Mouse (Mus musculus) embryonic facial prominence, embryonic 11.5 days (tissue): ENCODE measurements at regions not wholly inside any gene's neighbourhood (a gene's known extent, or its start where the extent isn't known, plus 50 kb on each side); places are given as distances from the start of the nearest gene placed in this dataset.

Experiments
- ATAC-seq: fragments of 200-750 bp; cut with Nextera tagmentation; replicated peaks from 2 replicates; pipeline ENCODE4 v1.8.0; 2017; ENCODE audit warnings: low read depth; ENCODE audit not compliant: insufficient number of reproducible peaks, low FRiP score, low TSS enrichment
- DNase-seq: peaks from one replicate; pipeline ENCODE4 v3.0.0-alpha.2; 2015; ENCODE audit warnings: low spot score
- H3K27ac ChIP-seq: fragments of 300-500 bp; sonication (generic); replicated peaks from 2 replicates; pipeline ENCODE4 v1.5.1; 2014; ENCODE audit warnings: mild to moderate bottlenecking, low read depth, low read length, control low read depth
- H3K27me3 ChIP-seq: fragments of 300-500 bp; sonication (generic); 2 replicates; pipeline ENCODE4 v1.6.1; 2014; ENCODE audit warnings: mild to moderate bottlenecking, low read length, moderate library complexity, mixed read lengths; ENCODE audit not compliant: control insufficient read depth, insufficient read depth
- H3K36me3 ChIP-seq: fragments of 300-500 bp; sonication (generic); replicated peaks from 2 replicates; pipeline ENCODE4 v1.6.1; 2014; ENCODE audit warnings: low read depth, mild to moderate bottlenecking, low read length, moderate library complexity, mixed read lengths; ENCODE audit not compliant: control insufficient read depth, insufficient read depth
- H3K4me1 ChIP-seq: fragments of 300-500 bp; sonication (generic); 2 replicates; pipeline ENCODE4 v1.6.1; 2014; ENCODE audit warnings: low read length, mixed read lengths; ENCODE audit not compliant: control insufficient read depth, insufficient read depth
- H3K4me2 ChIP-seq: fragments of 300-500 bp; sonication (generic); 2 replicates; pipeline ENCODE4 v1.6.1; 2014; ENCODE audit warnings: low read depth, mild to moderate bottlenecking, control low read depth, low read length, moderate library complexity
- H3K4me3 ChIP-seq: fragments of 300-500 bp; sonication (generic); 2 replicates; pipeline ENCODE4 v1.5.1; 2014; ENCODE audit warnings: low read depth, low read length, control low read depth
- H3K9ac ChIP-seq: fragments of 300-500 bp; sonication (generic); replicated peaks from 2 replicates; pipeline ENCODE4 v1.6.1; 2014; ENCODE audit warnings: mild to moderate bottlenecking, control low read depth, low read length
- H3K9me3 ChIP-seq: fragments of 300-500 bp; sonication (generic); replicated peaks from 2 replicates; pipeline ENCODE4 v1.6.1; 2016; ENCODE audit warnings: mild to moderate bottlenecking, low read length, inconsistent platforms, mixed read lengths; ENCODE audit not compliant: control insufficient read depth
- WGBS: fragments of 180-500 bp; shearing (Covaris S2); extraction: QIAGEN DNeasy Blood & Tissue Kit; methylation state at CpG from one replicate; pipeline ENCODE4 v1.1.7; 2014; 5-methylcytosine and 5-hydroxymethylcytosine counted together

DNA sequence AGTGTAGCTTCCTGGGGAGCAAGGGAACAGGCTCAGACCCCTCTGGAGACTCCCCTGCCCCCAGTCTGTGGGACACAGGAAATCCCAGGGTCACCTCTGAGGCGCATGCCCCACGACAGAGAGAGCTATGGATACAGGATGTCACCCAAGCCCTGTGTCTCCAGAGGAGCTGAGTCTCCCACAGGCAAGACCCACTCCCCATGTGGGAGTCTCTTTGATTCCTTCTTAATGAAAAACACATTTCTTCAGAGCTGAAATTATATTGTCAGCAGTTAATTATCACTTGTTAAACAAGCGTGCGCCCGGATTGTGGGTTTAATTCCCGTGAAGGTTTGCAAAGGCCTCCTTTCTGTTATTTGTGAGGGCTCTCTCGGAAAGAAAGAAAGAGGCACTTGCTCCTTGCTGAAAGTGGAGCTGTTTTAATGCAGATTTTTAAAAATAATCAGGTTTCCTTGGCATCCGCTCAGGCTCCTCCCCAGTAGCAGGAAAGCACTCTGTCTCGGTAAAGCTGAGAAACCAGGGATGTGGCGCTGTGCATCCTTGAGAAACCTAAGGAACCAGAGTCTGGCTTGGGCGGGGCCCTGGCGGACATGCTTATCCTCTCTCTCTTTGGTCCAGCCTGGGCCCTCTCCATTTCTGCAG, 432.6 kb downstream of the Ptpru start:
- Histone ChIP-seq H3K9ac (no peak overlapping the region), H3K36me3 (no peaks in the 10 kb centered on the region), H3K9me3 (no peaks in the 10 kb centered on the region), H3K4me1 (no peaks in the 10 kb centered on the region), H3K4me3 (no peak overlapping the region), H3K4me2 (no peak overlapping the region), H3K27me3 (no peaks in the 10 kb centered on the region), H3K27ac (no peak overlapping the region)
- no peak for ATAC-seq
- WGBS: 42% methylated on average over 12 of the region's 12 CpGs
- DNase-seq: peak; percentile 50

GRCm38 (mm10) chr4:131407464-131407863, 430.6 kb downstream of the Ptpru start:
- H3K27ac ChIP-seq: no peak overlapping the region
- no peaks in the 10 kb centered on the region for H3K36me3 ChIP-seq
- no peaks in the 10 kb centered on the region for H3K27me3 ChIP-seq
- WGBS: 49% methylated on average over 3 of the region's 3 CpGs
- no peak overlapping the region for H3K9ac ChIP-seq
- no peak overlapping the region for H3K4me3 ChIP-seq
- ATAC-seq: no peak
- H3K4me2 ChIP-seq: no peak overlapping the region
- no peaks in the 10 kb centered on the region for H3K9me3 ChIP-seq
- DNase-seq: no peak
- H3K4me1 ChIP-seq: no peaks in the 10 kb centered on the region

DNA sequence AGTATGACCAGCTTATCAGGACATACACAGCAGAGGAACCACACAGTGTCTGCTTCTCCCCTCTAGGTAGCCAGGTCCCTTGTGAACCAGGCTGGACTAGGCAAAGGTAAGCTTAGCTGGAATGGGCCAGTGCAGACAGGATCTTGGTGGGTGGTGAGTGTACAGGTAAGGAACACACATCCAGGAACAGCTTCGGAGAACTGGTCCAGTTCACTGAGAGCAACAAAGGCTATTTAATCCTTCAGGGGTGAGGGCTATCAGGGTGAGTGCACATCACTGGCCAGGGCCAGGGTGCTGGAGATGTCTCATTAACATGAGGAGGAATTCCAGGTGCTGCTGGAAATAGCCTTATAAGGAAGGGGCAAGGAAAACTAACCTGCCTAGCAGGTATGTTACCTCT, 429.4 kb downstream of the Ptpru start:
- Histone ChIP-seq H3K9me3 (no peaks in the 10 kb centered on the region), H3K4me1 (no peaks in the 10 kb centered on the region), H3K27ac (no peak overlapping the region), H3K27me3 (no peaks in the 10 kb centered on the region), H3K9ac (no peak overlapping the region), H3K4me2 (no peak overlapping the region), H3K4me3 (no peak overlapping the region), H3K36me3 (no peaks in the 10 kb centered on the region)
- 71% methylated on average over 1 of the region's 1 CpGs for WGBS
- no peak for DNase-seq
- ATAC-seq: no peak

DNA sequence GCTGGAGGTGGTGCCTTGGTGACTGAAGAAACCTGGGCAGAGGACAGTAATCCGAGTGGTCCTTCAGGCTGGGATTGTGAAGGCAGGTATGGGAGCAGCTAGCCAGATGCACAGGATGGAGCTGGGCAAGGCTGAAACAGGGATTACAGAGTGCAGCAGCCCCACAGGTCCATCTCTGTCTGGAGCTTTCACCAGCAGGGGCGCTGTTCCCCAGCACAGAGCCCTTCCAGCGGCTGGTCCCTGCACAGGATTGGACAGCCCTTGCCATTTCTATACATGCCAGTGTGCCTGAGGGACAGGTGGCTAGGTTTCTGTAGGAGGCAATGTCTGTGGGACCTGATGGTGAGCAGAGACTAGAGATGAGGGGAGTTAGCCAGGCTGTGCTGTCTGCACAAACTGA, 428.3 kb downstream of the Ptpru start:
- no peaks in the 10 kb centered on the region for H3K36me3 ChIP-seq
- 31% methylated on average over 3 of the region's 3 CpGs for WGBS
- DNase-seq: peak; percentile 69
- no peaks in the 10 kb centered on the region for H3K9me3 ChIP-seq
- no peaks in the 10 kb centered on the region for H3K27me3 ChIP-seq
- H3K4me3 ChIP-seq: no peak overlapping the region
- no peak overlapping the region for H3K27ac ChIP-seq
- H3K4me2 ChIP-seq: no peak overlapping the region
- H3K4me1 ChIP-seq: no peaks in the 10 kb centered on the region
- H3K9ac ChIP-seq: no peak overlapping the region
- ATAC-seq: 0 out of 2 replicates have a peak, but pooled peaks have one; percentile 24

DNA sequence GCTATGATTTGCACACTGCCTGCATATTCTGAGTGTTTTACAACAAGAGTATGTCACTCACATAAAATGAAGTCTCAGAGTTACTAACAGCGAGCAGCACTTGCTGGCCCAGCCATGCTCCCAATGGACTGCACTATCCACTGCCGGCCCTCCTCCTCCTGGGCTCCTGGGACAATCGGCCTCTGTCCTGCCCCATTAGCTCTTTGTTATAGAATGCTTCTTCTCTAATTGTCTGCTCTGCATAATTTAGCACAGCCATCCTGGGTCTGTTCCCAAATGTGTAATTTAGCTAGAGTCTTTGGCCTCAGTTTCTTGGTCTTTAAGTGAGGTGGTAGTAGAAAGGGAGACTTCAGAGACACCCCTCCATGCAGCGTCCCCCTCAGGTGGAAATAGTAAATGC, 426.2 kb downstream of the Ptpru start:
- Histone ChIP-seq H3K4me1 (no peaks in the 10 kb centered on the region), H3K9me3 (no peaks in the 10 kb centered on the region), H3K27ac (no peak overlapping the region), H3K36me3 (no peaks in the 10 kb centered on the region), H3K27me3 (no peaks in the 10 kb centered on the region), H3K4me3 (no peak overlapping the region), H3K4me2 (no peak overlapping the region), H3K9ac (no peak overlapping the region)
- no peak for DNase-seq
- no peak for ATAC-seq
- 49% methylated on average over 4 of the region's 4 CpGs for WGBS

DNA sequence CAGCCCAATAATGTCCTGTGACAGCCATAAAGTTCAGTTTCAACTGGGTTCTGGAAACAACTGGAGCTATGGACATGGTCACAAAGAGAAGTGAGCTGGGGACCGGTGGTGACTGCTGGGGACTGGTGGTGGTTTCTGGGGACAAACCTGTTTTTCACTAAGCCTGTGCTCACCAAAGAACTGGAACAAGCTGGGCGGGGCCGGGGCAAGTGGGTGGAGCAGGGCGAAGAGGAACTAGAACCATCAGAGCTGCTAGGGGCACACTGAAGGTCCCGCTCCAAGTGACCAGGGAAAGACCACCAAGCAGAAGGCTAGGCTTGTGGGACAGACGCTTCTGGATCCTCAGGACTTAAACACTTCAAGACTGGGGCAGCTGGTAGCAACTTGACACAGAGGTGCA, 424.7 kb downstream of the Ptpru start:
- no peak overlapping the region for H3K4me3 ChIP-seq
- H3K4me1 ChIP-seq: no peaks in the 10 kb centered on the region
- no peak overlapping the region for H3K9ac ChIP-seq
- ATAC-seq: no peak
- H3K36me3 ChIP-seq: no peaks in the 10 kb centered on the region
- H3K27ac ChIP-seq: no peak overlapping the region
- DNase-seq: no peak
- H3K27me3 ChIP-seq: no peaks in the 10 kb centered on the region
- no peaks in the 10 kb centered on the region for H3K9me3 ChIP-seq
- H3K4me2 ChIP-seq: no peak overlapping the region
- 72% methylated on average over 6 of the region's 6 CpGs for WGBS

DNA sequence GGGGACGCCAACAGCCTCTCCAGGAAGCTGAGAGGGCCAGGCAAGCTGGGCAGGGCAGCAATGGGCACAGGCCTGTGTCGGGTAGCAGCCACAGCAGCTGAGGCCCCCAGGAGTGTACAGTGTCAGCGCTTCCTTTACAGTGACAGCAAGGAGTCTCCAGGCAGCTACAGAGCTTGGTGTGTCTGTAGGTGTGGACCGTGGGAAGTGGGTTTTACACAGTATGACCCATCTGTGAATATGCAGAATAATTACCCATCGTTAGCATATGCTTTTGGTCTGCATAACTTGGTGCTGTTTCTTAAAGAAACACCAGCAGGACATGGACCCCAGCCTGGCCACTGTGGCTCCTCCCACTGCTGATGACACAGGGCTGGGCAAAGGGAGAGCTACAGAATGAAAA, 422.6 kb downstream of the Ptpru start:
- Histone ChIP-seq H3K9ac (no peak overlapping the region), H3K9me3 (no peaks in the 10 kb centered on the region), H3K4me2 (no peak overlapping the region), H3K27ac (no peak overlapping the region), H3K36me3 (no peaks in the 10 kb centered on the region), H3K4me3 (no peak overlapping the region), H3K27me3 (no peaks in the 10 kb centered on the region), H3K4me1 (no peaks in the 10 kb centered on the region)
- WGBS: 71% methylated on average over 5 of the region's 5 CpGs
- ATAC-seq (no peak), DNase-seq (no peak)

DNA sequence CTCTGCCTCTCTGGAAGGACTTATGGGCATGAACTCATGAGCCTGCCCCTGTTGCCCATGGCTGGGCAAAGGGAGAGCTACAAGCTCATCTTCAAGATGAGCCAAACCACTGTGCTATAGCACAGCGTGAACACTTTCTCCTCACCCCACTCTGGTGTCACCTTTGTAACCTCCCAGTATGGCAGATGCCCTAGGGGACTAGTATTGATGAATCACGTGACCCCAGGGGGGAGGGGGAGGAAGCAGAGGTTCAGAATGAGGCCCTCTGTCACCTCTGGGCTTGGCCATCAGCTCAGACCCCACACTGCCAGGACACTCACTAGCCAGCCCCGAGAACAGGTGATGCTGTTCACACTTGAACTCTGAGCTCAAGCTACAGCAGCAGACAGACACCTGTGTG, 421.9 kb downstream of the Ptpru start:
- 36% methylated on average over 3 of the region's 3 CpGs for WGBS
- DNase-seq (no peak), ATAC-seq (no peak)
- Histone ChIP-seq H3K4me1 (no peaks in the 10 kb centered on the region), H3K4me3 (no peak overlapping the region), H3K9ac (no peak overlapping the region), H3K36me3 (no peaks in the 10 kb centered on the region), H3K9me3 (no peaks in the 10 kb centered on the region), H3K27ac (no peak overlapping the region), H3K27me3 (no peaks in the 10 kb centered on the region), H3K4me2 (no peak overlapping the region)
